Mouse (Mus musculus): ENCODE data around the gene Slc16a7.

Slc16a7 gene

GRCm38 (mm10) chr10:125388876-125389786 is at the start of gene Slc16a7:
Gene Slc16a7, minus strand, starts transcription at chr10:125389465.
- no peak for DNase-seq (ENCODE audit: low read depth, low spot score)

GRCm38 (mm10) chr10:125418795-125419194 is 29.5 kb upstream of the Slc16a7 start:
- DNase-seq (ENCODE audit: low read depth, low spot score) = no peak

- no peak for DNase-seq (ENCODE audit: low read depth, low spot score)
Measured at GRCm38 (mm10) chr10:125399796-125400195, 10.5 kb upstream of the Slc16a7 start.

DNA sequence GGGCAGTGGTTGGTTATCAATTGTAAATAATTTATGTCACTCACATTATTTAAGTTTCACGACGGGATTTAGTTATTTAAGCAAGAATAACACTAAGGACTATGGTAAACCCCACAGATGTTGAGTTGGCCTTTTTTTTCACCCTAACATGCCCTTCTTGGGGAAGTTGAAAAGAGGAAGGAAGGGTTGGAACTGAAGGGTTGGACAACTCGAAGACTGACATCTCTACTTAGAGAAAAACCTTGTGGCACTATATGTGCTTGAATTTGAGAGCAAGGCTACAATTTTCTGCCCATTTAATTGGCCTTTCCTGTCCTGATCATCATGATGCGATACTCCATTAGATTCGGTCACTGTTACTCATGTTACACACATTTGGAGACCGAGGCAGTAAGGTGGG is 746 bp upstream of the Slc16a7 start:
- DNase-seq (ENCODE audit: low read depth, low spot score) = no peak

DNA sequence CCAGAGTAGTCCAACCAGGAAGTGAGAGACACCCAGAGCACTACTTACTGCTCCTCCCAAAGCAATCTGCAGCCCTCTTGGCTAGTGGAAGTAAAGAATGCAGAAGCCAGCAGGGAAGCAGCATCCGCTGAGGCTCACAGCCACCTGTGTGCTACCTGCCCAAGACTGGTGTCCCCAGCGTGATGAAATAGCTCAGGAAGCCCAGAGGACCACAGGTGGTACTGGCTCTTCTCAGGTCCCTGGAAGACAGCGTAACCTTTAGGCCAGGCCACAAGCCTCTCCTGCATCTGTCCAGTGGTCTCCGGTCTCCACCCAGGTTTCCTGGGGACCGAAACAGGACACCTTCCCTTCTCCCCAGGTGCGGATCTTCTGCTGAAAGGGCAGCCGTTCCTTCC is 787 bp downstream of the Slc16a7 start:
- DNase-seq (ENCODE audit: low read depth, low spot score) = no peak

- DNase-seq (ENCODE audit: low read depth, low spot score) = no peak
Measured at GRCm38 (mm10) chr10:125387782-125388415, 1.4 kb downstream of the Slc16a7 start.

DNA sequence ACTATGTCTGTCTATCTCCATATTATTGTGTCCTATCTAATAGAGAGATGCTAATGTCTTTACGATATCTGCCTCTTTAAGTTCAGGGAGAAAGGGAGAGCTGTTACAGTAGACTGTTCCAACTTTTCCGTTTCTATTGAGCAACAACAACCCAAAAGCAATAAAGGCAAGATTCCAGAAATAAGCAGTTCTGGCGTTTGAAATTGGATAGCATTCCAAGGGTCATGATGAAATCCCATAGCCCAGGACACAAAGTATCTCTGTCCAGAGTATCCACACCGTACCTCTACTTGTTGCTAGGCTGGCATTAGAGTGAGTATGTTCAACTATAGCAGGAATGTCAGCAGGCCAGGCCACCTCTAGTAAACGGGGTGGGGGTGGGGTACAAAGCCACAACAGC is 13.7 kb downstream of the Slc16a7 start:
- DNase-seq (ENCODE audit: low read depth, low spot score) = no peak

- no peak for DNase-seq (ENCODE audit: low read depth, low spot score)
Measured at GRCm38 (mm10) chr10:125372666-125373065, 16.6 kb downstream of the Slc16a7 start.

DNA sequence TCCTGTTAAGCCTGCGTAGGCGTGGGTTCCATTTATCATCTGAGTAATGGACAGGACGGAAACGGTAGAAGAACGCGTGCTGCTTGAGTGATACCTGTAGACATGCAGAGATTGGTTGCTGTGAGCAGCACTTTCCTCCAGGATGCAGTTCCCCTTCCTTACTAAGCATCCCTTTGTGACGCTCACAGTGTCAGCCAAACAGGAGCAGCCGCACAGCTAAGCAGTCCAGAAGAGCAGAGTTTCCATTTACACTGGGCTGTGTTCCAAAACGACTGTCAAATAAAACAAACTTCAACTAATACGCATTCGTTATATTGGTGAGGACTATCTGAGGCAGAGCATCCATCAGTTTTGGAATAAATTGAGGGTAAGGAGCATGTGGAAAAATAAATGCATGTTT is 17.8 kb downstream of the Slc16a7 start:
- DNase-seq (ENCODE audit: low read depth, low spot score) = no peak

DNA sequence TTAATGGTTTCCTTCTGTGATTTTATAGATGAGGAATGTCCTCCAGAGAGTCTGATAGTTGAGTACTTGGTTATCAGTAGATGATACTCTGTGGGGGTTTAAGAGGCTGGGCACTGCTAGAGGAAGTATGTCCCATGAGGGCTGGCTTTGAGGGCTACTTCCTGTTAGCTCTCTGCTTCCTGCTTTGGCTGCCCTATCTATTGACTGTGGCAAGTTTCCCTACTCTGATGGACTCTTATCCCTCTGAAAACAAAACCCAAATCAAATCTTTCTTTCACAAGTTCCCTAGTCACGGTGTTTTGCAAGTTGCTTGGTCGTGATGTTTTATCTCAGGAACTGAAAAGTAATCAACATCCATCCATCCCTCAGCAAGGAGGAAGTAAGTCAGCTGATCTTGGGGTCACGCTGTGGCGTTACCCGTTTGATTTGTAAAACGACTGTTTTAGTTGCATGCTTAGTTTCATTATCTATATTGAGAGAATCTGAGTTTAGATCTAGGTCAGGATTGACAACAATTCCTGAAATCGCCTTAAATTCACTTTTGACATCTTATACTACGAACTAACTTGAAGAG is 19.1 kb downstream of the Slc16a7 start:
- no peak for DNase-seq (ENCODE audit: low read depth, low spot score)

GRCm38 (mm10) chr10:125358479-125358878 is 30.8 kb downstream of the Slc16a7 start:
- no peak for DNase-seq (ENCODE audit: low read depth, low spot score)

DNA sequence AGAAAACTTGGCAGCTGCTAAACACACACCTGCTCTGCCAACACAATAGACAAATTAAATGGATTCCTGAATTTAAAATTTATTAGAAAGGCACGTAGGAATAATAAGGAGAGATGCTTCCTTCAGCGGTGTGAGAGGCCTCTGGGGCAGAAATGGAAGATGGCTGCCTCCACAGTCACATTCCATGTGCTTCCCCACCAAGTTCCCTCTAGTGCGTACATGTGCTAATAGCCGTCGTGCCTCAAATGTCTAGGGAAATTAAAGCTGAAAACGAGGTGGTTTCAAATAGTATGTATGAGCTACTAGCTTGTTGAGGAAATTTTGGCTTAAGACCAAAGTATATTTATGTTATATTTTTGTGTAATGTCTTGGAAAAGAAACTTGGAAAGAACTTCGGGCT is 36.5 kb downstream of the Slc16a7 start:
- DNase-seq (ENCODE audit: low read depth, low spot score) = no peak

- DNase-seq (ENCODE audit: low read depth, low spot score) = no peak
Measured at GRCm38 (mm10) chr10:125348171-125348570, 41.1 kb downstream of the Slc16a7 start.

DNA sequence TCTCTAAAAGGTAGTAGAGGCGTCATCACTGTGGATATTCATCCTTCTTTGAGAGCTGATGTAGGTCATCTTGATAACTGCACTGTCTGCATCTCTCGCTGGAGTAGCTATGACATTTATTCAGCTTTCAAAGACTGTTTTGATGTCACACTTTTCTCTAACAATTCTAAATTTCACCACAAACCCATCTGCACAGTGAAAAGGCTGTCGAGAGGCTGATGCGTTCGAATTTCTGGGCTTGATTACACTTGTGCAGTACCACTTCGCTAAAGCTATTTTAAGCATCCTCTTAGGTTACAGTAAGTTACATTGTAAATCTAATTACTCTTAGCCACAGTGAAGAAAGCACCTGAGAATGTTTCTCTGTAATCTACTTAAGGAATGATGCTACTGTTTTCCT is 42.1 kb downstream of the Slc16a7 start:
- DNase-seq (ENCODE audit: low read depth, low spot score) = no peak

DNA sequence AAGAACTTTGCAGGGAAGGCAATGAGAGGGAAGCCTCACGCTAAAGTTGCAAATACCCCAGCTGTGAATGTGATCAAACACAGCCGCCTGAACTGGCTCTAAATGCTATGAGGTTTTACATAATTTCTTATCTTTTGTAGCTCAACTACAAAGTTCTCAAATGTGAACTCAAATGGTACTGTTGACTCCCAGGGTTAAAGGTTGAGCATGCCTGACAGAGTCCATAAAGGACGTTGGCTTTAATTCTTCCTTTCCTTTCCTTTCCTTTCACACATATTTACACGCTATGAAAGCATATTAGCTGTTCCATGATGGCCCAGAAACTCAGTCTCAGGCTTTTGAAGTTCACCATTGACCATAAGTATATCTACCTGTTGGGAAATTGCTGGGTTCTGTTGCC is 42.9 kb downstream of the Slc16a7 start:
- DNase-seq (ENCODE audit: low read depth, low spot score) = no peak

GRCm38 (mm10) chr10:125345583-125345982 is 43.7 kb downstream of the Slc16a7 start:
- no peak for DNase-seq (ENCODE audit: low read depth, low spot score)

GRCm38 (mm10) chr10:125342204-125342603 is 47.1 kb downstream of the Slc16a7 start:
- DNase-seq (ENCODE audit: low read depth, low spot score) = no peak

DNA sequence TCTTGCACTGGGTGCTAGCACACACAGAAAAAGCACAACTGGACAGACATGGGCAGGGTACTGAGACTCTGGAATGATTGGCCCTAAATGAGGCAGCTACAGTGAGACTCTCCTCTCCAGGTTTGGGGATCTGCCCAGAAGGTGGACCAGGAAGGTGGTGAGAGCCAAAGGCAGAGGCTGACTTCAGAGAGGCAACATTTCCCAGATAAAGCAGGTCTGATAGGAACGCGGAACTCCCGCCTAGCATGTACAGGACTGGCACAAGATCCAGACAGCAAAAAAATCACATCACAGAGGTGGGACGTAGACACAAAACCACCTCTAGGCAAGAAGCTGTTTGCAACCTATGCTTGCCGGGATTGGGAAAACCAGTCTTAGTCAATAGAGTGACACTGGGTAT is 55.5 kb downstream of the Slc16a7 start:
- no peak for DNase-seq (ENCODE audit: low read depth, low spot score)

- DNase-seq (ENCODE audit: low read depth, low spot score) = no peak
Measured at GRCm38 (mm10) chr10:125331334-125331733, 57.9 kb downstream of the Slc16a7 start.

GRCm38 (mm10) chr10:125328331-125329063 is 60.8 kb downstream of the Slc16a7 start:
- no peak for DNase-seq (ENCODE audit: low read depth, low spot score)

DNA sequence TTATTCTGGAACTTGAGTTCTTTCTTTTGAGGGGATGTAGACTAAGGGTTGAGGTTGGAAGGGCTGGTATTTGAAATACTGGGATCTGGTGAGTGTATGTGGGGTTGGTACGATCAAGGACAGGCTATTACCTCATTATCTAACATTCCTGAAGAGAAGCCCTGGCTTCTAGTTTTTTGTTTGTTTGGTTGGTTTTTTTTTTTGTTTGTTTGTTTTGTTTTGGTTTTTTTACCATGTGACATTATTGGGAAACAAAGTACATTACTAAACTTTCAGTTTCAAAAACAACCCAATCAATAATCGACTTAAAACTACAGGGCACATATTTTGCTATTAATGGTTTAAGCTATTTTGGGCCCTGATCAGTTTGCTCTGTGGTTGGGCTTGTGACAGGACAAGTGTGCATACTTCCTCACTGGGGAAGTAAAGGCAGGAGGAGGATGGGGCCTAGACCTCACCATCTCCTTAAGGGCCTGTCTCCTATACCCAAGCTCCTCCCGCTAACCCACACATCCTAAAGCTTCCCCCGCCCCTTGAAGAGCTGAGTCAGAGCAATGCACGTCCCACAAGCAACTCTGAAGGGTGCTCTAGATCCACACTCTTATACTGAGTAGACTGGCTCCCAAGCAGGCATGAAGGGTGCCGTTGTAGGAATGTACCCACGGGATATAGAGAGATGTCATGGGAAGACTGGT is 64.2 kb downstream of the Slc16a7 start:
- DNase-seq (ENCODE audit: low read depth, low spot score) = no peak
